Comparison of ENCODE assay signal across 8 mouse cellular contexts in the genomic region with DNA sequence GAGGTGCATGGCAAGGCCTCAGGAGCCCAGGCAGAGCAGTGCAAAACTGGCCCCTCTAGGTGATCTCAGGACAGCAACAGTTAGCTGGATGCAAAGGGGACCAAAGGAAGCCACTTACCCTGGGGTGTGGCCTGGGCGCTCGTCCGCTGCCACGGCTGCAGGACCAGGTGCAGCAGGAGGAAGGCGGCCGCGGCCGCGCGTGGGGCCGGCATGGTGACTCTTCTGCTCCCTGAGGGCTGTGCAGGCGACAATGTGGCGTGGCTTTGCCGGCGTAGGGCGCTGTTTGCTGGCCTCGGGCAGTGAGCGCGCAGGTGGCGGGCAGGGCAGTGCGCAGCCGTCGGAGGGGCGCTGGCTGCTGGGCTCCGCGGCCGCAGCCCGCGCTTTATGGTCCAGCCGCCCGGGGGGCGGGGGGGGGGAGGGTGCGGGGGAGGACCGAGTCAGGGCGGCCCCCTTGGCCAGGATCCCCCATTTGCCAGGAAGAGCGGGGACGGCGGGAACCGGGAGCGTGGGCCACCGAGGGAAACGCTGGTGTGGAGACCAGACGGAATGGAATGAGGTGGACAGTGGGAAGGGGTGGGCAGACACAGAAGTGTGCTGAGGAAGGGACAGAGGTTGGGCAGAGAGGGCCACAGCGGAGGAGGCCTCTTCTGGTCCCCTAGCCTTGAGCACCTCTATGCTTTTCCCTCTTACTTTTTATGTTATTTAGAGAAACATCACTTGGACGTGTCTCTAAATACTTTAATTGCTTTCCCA. TPM values are rescaled to one million over a fixed set of nuclear protein-coding genes. Genes with fewer than 3 reads are reported as not detected.
DNase-seq lines count a peak whose midpoint lies in the region; ATAC-seq and TF ChIP-seq lines count a peak whose summit lies in the region.

A gene (minus strand): TSS at position 357 of the 753 bp plus-strand sequence.

- peak; percentile 70 for ATAC-seq in midbrain, embryonic 16.5 days

- peak within 1 kb of the TSS; percentile 59 for H3K4me2 ChIP-seq in midbrain, embryonic 16.5 days (ENCODE audit: low read length)

- DNase-seq in cerebellum, adult 18-20 months, result peak; percentile 15 to 18
- no peak for DNase-seq in cerebellum, adult 9-10 months
- no peak for DNase-seq in testis, postnatal 14 days (ENCODE audit: low spot score)
- peak; percentile 6 to 25 for DNase-seq in kidney, postnatal 36 days
- no peak for DNase-seq in left cerebral cortex, postnatal 4 days
- DNase-seq in urinary bladder, postnatal 36 days (ENCODE audit: low spot score in 2 of 2), result no peak

- peak within 1 kb of the TSS; percentile 3 for H3K4me3 ChIP-seq in testis, adult 2 months (ENCODE audit: control insufficient read depth, low read depth, low read length)
- H3K4me3 ChIP-seq in midbrain, embryonic 16.5 days (ENCODE audit: low read depth, low read length), result peak within 1 kb of the TSS; percentile 38

- H3K9me3 ChIP-seq in midbrain, embryonic 16.5 days (replicated peaks; ENCODE audit: control insufficient read depth, low read length, poor library complexity, severe bottlenecking), result no peaks in the 10 kb centered on the region

- H3K9ac ChIP-seq in midbrain, embryonic 16.5 days (ENCODE audit: low read depth, low read length), result peak within 1 kb of the TSS; percentile 52

- no peak for TF ChIP-seq CTCF in testis, adult 2 months (IDR thresholded peaks at IDR 0.05; ENCODE audit: control insufficient read depth, insufficient read depth, insufficient replicate concordance, low read depth, low read length)

- H3K4me1 ChIP-seq in testis, adult 2 months (ENCODE audit: control insufficient read depth, insufficient read depth, low read length), result peaks cover 6% of the 10 kb centered on the region
- peaks cover 5% of the 10 kb centered on the region; the same call in 1 of the 2 replicates for H3K4me1 ChIP-seq in midbrain, embryonic 16.5 days (ENCODE audit: control insufficient read depth, insufficient read depth, low read length)

- no peaks in the 10 kb centered on the region; the same call in 1 of the 2 replicates for H3K27me3 ChIP-seq in testis, adult 2 months (ENCODE audit: control insufficient read depth, insufficient read depth, low read length)
- peaks cover 6% of the 10 kb centered on the region; the same call in 1 of the 2 replicates for H3K27me3 ChIP-seq in midbrain, embryonic 16.5 days (ENCODE audit: control insufficient read depth, insufficient read depth, low read depth, low read length)

- 9% methylated on average over 43 of the region's 45 CpGs for WGBS in midbrain, embryonic 16.5 days

- no peak for TF ChIP-seq POLR2A in testis, adult 2 months (IDR thresholded peaks at IDR 0.05; ENCODE audit: control insufficient read depth, low read depth, low read length)

- intact Hi-C loops in left cerebral cortex, postnatal 4 days (cut with DNase I), result no loop called here

- no peaks in the 10 kb centered on the region for H3K36me3 ChIP-seq in testis, adult 2 months (ENCODE audit: control insufficient read depth, insufficient read depth, low read length)
- H3K36me3 ChIP-seq in midbrain, embryonic 16.5 days (ENCODE audit: control insufficient read depth, insufficient read depth, low read length), result no peaks in the 10 kb centered on the region

- no peak within 1 kb of the TSS for H3K27ac ChIP-seq in testis, adult 2 months (ENCODE audit: control insufficient read depth, insufficient read depth, low read depth, low read length)
- no peak within 1 kb of the TSS for H3K27ac ChIP-seq in midbrain, embryonic 16.5 days (ENCODE audit: low read length)

RNA-seq across cellular contexts. Expression of the gene that starts here (rescaled TPM):
- polyA plus RNA-seq in testis, adult 2 months (2012; rRNA removed), result 0.11 and 0.14 TPM in 2 replicates
- 1.6 and 1.7 TPM in 2 replicates for polyA plus RNA-seq in midbrain, embryonic 16.5 days (2015; fragmentation: Nextera tagmentation; extraction: Ambion mirVana)
- 1 to 10 TPM; 1.2 to 2.1 TPM for total RNA-seq in left cerebral cortex, postnatal 4 days (2021)

Comparison
In these comparisons a context has a peak if more than half of its experiments do, and no peak if none do; other contexts are left out.
1. DNase-seq: peak in cerebellum, adult 18-20 months (2 of 2) and kidney, postnatal 36 days (2 of 2); none in cerebellum, adult 9-10 months (single experiment), testis, postnatal 14 days (single experiment), left cerebral cortex, postnatal 4 days (single experiment) and urinary bladder, postnatal 36 days (0 of 2).